Mouse (Mus musculus): Measurements from ENCODE around the gene Gng12. TPM values are rescaled to one million over a fixed set of nuclear protein-coding genes. Genes with fewer than 3 reads are reported as not detected.
"Not testable (repeated sequence)": the region's sequence is repeated elsewhere in the genome, so short reads cannot be mapped to it uniquely, and the experiment has no call there.

Gng12 gene
- polyA plus RNA-seq, 1 experiment from 2014 or later: 36.1 TPM

- Histone ChIP-seq H3K36me3 (no peaks in the 10 kb centered on the region), H3K4me1 (replicated peaks) (no peaks in the 10 kb centered on the region), H3K4me3 (no peak overlapping the region), H3K27ac (no peak overlapping the region), H3K9me3 (no peaks in the 10 kb centered on the region), H3K27me3 (no peaks in the 10 kb centered on the region), H3K4me2 (no peak overlapping the region), H3K9ac (no peak overlapping the region)
- ATAC-seq (ENCODE audit: low FRiP score): no peak
- 77% methylated on average over 4 of the region's 4 CpGs for WGBS
Measured at GRCm38 (mm10) chr6:67023729-67024128, 127.5 kb downstream of the Gng12 start.

DNA sequence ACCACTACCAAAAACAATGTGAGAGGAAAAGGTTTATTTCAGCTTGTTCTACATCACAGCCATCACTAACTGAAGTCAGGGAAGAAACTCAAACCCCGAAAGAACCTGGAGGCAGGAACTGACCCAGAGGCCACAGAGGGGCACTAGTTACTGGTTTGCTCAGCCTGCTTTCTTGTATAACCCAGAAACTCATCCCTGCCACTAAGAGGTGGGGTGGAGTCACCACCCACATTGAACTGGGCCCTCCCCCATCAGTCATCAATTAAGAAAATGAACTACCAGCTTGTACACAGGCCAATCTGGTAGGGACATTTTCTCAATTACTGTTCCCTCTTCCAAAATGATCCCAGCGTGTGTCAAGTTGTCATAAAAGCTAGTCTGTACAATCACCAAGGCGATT lies 130.5 kb downstream of the Gng12 start:
- no peak for ATAC-seq (ENCODE audit: low FRiP score)
- Histone ChIP-seq H3K27ac (no peak overlapping the region), H3K4me1 (replicated peaks) (peaks cover 5% of the 10 kb centered on the region), H3K9me3 (no peaks in the 10 kb centered on the region), H3K4me2 (no peak overlapping the region), H3K4me3 (no peak overlapping the region), H3K27me3 (peaks cover 3% of the 10 kb centered on the region; the same call in 1 of the 2 replicates), H3K9ac (no peak overlapping the region), H3K36me3 (no peaks in the 10 kb centered on the region)
- WGBS: 79% methylated on average over 3 of the region's 3 CpGs

DNA sequence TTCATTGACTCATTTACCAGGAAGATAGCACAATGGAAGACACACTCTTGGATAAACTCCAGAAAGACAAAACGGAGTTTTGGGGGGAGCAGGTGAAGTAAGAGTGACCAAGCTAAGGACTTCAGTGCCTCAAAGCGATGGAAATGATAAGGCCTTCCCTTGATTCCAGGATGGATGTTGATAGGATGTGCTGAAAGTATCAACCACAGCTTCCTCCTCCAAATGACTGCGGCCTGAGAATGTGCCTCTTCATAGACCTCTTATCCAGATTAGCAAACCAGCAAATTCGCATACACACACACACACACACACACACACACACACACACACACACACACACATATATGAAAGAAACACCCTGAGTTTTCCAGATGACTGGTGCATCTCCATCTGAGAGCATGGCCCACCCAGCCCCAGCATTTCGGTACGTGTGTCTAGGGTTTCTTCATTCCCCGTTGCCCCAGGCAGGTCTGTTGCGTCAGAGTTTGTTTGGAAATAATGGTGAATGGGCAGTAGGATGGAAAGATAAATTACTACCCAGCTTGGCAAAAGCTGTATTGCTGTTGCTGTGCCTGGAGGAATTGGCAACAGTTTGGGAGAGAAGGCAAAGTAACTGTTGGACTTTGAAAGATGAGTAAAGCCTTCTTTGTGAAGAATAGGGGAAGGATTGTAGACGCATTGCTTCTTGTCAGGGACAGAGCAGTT lies 131.4 kb downstream of the Gng12 start:
- Histone ChIP-seq H3K4me3 (no peak overlapping the region), H3K9ac (no peak overlapping the region), H3K4me2 (no peak overlapping the region), H3K9me3 (no peaks in the 10 kb centered on the region), H3K4me1 (replicated peaks) (peaks cover 5% of the 10 kb centered on the region), H3K36me3 (no peaks in the 10 kb centered on the region), H3K27me3 (peaks cover 3% of the 10 kb centered on the region; the same call in 1 of the 2 replicates), H3K27ac (no peak overlapping the region)
- WGBS: 83% methylated on average over 9 of the region's 9 CpGs
- ATAC-seq (ENCODE audit: low FRiP score): no peak

DNA sequence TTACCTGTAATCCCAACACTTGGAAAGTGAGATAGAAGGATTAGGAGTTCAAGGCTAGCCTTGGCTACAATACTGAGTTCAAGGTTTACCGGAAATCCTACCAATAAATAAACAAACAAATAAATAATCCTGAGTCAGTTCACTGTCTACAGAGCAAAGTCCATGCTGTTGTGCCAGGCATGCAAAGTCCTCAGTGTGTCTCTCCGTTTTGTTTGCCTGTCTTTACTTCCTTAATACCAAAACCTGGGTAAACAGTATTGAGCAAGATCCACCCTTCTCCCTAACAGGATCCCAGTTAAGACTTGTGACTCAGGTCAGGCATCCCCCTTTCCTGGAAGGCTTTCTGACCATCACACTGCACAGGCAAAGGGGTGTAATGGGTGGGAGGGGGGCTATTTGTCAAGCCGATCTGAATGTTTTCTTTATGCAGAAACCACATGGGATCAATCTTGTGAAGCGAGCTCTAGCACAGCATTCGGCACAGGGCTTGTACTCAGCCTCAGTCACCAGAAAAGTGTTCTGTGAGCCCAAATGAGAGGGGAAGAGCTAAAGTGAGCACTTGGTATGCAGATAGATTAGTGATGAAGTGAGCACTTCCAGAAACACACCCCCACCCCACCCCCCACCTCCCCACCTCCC lies 133.2 kb downstream of the Gng12 start:
- H3K9me3 ChIP-seq: no peaks in the 10 kb centered on the region
- no peak overlapping the region for H3K27ac ChIP-seq
- H3K4me2 ChIP-seq: no peak overlapping the region
- peaks cover 3% of the 10 kb centered on the region; the same call in 1 of the 2 replicates for H3K27me3 ChIP-seq
- ATAC-seq (ENCODE audit: low FRiP score): no peak; the same call in 1 of the 2 replicates
- H3K4me1 ChIP-seq (replicated peaks): peaks cover 8% of the 10 kb centered on the region
- 30% methylated on average over 5 of the region's 5 CpGs for WGBS
- H3K4me3 ChIP-seq: no peak overlapping the region
- H3K36me3 ChIP-seq: no peaks in the 10 kb centered on the region
- H3K9ac ChIP-seq: no peak overlapping the region

DNA sequence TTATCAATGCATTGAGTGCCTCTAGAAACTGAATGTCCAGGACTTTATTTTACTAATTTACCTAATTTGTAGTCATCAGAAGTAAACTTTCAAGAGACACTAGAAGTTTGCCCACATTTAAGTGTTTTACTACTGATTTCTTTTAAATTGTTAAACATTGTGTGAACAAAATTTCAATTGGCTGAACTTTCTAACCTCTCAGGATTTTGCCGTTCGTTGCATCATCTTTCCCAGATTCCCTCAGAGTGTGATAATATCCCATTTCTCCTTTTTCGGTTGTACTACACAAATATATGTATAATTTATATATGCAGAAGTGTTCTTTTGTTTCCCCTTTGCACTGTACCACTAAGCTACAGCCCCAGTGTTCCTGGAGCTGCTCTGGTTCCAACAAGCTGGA lies 133.8 kb downstream of the Gng12 start:
- H3K27ac ChIP-seq: no peak overlapping the region
- peaks cover 13% of the 10 kb centered on the region for H3K4me1 ChIP-seq (replicated peaks)
- H3K9ac ChIP-seq: no peak overlapping the region
- H3K27me3 ChIP-seq: peaks cover 3% of the 10 kb centered on the region; the same call in 1 of the 2 replicates
- no peaks in the 10 kb centered on the region for H3K9me3 ChIP-seq
- 22% methylated on average over 3 of the region's 3 CpGs for WGBS
- H3K4me2 ChIP-seq: no peak overlapping the region
- no peak overlapping the region for H3K4me3 ChIP-seq
- H3K36me3 ChIP-seq: no peaks in the 10 kb centered on the region
- no peak for ATAC-seq (ENCODE audit: low FRiP score)

DNA sequence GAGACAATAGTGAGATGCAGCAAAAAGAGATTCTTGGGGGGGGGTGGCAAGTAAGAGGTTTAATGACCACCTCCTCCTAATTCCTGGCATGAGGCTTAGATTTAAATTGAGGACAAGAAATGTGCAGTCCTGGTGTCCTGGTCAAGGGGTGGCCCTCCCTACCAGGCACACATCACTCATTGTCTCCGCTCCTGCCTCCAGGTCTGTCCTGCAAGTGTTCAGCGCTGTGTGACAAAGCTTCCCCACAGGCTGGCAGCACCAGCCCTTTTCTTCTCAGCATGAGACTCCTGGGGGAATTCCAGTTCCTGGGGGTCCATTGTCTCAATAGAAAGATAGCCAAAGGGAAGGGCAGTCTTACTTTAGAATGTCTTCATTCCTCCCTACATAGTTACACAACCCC lies 134.2 kb downstream of the Gng12 start:
- WGBS: 11% methylated on average over 2 of the region's 2 CpGs
- Histone ChIP-seq H3K9me3 (no peaks in the 10 kb centered on the region), H3K4me2 (no peak overlapping the region), H3K36me3 (no peaks in the 10 kb centered on the region), H3K27ac (no peak overlapping the region), H3K4me3 (no peak overlapping the region), H3K27me3 (peaks cover 3% of the 10 kb centered on the region; the same call in 1 of the 2 replicates), H3K9ac (no peak overlapping the region), H3K4me1 (replicated peaks) (peaks cover 15% of the 10 kb centered on the region)
- ATAC-seq (ENCODE audit: low FRiP score): no peak

GRCm38 (mm10) chr6:67030846-67031245 lies 134.6 kb downstream of the Gng12 start:
- Histone ChIP-seq H3K36me3 (no peaks in the 10 kb centered on the region), H3K9me3 (no peaks in the 10 kb centered on the region), H3K4me3 (no peak overlapping the region), H3K27ac (no peak overlapping the region), H3K4me2 (no peak overlapping the region), H3K27me3 (peaks cover 3% of the 10 kb centered on the region; the same call in 1 of the 2 replicates), H3K9ac (no peak overlapping the region), H3K4me1 (replicated peaks) (peaks cover 19% of the 10 kb centered on the region)
- ATAC-seq (ENCODE audit: low FRiP score): no peak
- 33% methylated on average over 5 of the region's 5 CpGs for WGBS

- peaks cover 25% of the 10 kb centered on the region for H3K4me1 ChIP-seq (replicated peaks)
- ATAC-seq (ENCODE audit: low FRiP score): not testable (repeated sequence)
Measured at GRCm38 (mm10) chr6:67032551-67032950, 136.4 kb downstream of the Gng12 start.

DNA sequence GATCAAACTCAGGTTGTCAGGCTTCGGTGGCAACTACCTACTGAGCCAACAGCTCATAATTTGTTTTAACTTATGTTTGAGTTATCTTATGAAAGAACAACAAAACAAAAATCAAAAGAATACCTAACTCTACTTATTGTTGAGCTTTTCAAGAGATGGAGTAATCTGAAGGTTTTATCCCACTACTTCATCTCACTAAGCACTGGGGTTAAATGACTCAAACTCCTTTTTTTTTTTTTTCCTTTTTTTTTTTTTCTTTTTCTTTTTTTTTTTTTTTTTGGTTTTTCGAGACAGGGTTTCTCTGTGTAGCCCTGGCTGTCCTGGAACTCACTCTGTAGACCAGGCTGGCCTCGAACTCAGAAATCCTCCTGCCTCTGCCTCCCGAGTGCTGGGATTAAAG lies 136.8 kb downstream of the Gng12 start:
- H3K9me3 ChIP-seq; ATAC-seq (ENCODE audit: low FRiP score): not testable (repeated sequence)

More at GRCm38 (mm10) chr6:67032551-67032950, 136.4 kb downstream of the Gng12 start:
- not testable (repeated sequence) for H3K4me2 ChIP-seq, H3K9me3 ChIP-seq, H3K36me3 ChIP-seq, H3K4me3 ChIP-seq, H3K27ac ChIP-seq, H3K9ac ChIP-seq, H3K27me3 ChIP-seq

DNA sequence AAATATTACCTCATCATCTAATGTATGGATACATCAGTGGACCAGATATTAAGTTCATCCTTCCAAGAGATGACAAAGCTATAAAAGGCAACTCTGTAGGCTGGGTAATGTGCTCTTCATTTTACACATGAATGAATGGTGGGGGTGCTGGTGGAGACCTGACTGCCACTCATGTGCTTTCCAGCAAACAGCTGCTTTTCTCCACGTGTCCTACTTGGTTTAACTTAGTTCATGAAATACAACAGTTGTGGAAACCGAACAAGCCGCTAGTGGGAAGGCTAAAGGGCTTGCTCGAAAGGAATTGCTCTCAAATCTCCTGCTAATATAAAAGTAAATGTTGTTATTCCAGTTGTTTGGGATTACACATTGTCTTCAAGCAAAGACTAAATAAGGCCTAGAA lies 137.4 kb downstream of the Gng12 start:
- H3K36me3 ChIP-seq: no peaks in the 10 kb centered on the region
- 72% methylated on average over 4 of the region's 4 CpGs for WGBS
- H3K4me2 ChIP-seq: no peak overlapping the region
- H3K27ac ChIP-seq: no peak overlapping the region
- ATAC-seq (ENCODE audit: low FRiP score): no peak
- no peak overlapping the region for H3K4me3 ChIP-seq
- H3K27me3 ChIP-seq: peaks cover 3% of the 10 kb centered on the region; the same call in 1 of the 2 replicates
- H3K4me1 ChIP-seq (replicated peaks): peaks cover 30% of the 10 kb centered on the region
- no peak overlapping the region for H3K9ac ChIP-seq
- H3K9me3 ChIP-seq: no peaks in the 10 kb centered on the region

More for the DNA sequence above, 136.8 kb downstream of the Gng12 start:
- H3K27ac ChIP-seq, H3K4me2 ChIP-seq, H3K9ac ChIP-seq, H3K36me3 ChIP-seq, H3K27me3 ChIP-seq, H3K4me3 ChIP-seq: not testable (repeated sequence)
- H3K4me1 ChIP-seq (replicated peaks): peaks cover 29% of the 10 kb centered on the region
- 95% methylated on average over 3 of the region's 4 CpGs for WGBS

- 49% methylated on average over 7 of the region's 7 CpGs for WGBS
- Histone ChIP-seq H3K4me2 (peak overlapping the region; percentile 47), H3K4me1 (replicated peaks) (peaks cover 30% of the 10 kb centered on the region), H3K9ac (peak overlapping the region; percentile 46; the same call in 1 of the 2 replicates), H3K9me3 (no peaks in the 10 kb centered on the region), H3K27me3 (peaks cover under 1% of the 10 kb centered on the region; the same call in 1 of the 2 replicates), H3K27ac (no peak overlapping the region), H3K4me3 (peak overlapping the region; percentile 18), H3K36me3 (no peaks in the 10 kb centered on the region)
- no peak for ATAC-seq (ENCODE audit: low FRiP score)
Measured at GRCm38 (mm10) chr6:67034331-67035130, 138.3 kb downstream of the Gng12 start.
